Mouse (Mus musculus): Measurements from ENCODE around the gene Gm49366. TPM values are rescaled to one million over a fixed set of nuclear protein-coding genes. Genes with fewer than 3 reads are reported as not detected.
"Not testable (repeated sequence)": the region's sequence is repeated elsewhere in the genome, so short reads cannot be mapped to it uniquely, and the experiment has no call there.

Gene Gm49366
- polyA plus RNA-seq (2015; fragmentation: Nextera tagmentation; extraction: Ambion mirVana) = not detected in 2 replicates

DNA sequence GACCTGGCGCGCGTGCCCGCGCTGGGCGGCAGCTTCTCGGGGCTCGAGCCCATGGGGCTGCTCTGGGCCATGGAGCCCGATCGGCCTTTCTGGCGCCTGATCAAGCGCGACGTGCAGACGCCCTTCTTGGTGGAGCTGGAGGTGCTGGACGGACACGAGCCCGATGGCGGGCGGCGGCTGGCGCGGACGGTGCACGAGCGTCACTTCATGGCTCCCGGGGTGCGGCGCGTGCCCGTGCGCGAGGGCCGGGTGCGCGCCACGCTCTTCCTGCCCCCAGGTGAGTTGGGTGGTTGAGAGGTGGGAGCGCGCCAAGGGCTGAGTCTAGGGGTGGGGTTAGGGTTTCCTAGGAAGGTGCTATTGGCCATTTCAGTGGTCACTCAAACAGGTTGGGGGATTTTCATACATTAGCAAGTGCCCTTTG is at the start of gene Gm49366:
TSS of gene Gm49366 (plus strand) at position 245 of the 421 bp plus-strand sequence.
- Histone ChIP-seq H3K4me2 (peak within 1 kb of the TSS; percentile 67), H3K4me3 (peak within 1 kb of the TSS; percentile 46), H3K9ac (0 out of 2 replicates have a peak within 1 kb of the TSS, but pooled peaks have one; percentile 20)
- not testable (repeated sequence) for H3K4me1 ChIP-seq, H3K9me3 ChIP-seq, H3K27me3 ChIP-seq, H3K27ac ChIP-seq, H3K36me3 ChIP-seq
- WGBS = 1% methylated on average over 39 of the region's 39 CpGs
- ATAC-seq (ENCODE audit: insufficient number of reproducible peaks, low FRiP score, low TSS enrichment, low read depth) = 0 out of 2 replicates have a peak, but pooled peaks have one; percentile 24

DNA sequence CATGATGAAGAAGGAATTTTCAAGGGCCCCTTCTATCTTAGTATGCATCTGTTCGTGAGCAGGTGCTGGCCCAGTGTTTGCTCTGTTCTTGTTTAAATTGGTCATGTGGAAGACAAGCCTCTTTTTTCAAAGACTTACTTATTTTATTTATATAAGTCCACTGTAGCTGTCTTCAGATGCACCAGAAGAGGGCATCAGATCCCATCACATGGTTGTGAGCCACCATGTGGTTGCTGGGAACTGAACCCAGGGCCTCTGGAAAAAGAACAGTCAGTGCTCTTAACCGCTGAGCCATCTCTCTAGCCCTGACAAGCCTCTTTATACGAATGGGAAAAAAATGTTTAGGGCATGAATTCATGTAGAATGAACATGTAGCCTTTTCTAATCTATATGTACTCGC is 49.4 kb upstream of the Gm49366 start:
- Histone ChIP-seq H3K9ac (no peak overlapping the region), H3K36me3 (0 out of 2 replicates have a peak, but pooled peaks cover 7% of the 10 kb centered on the region), H3K4me2 (no peak overlapping the region), H3K4me3 (no peak overlapping the region), H3K9me3 (no peaks in the 10 kb centered on the region), H3K27me3 (no peaks in the 10 kb centered on the region), H3K4me1 (peaks cover 5% of the 10 kb centered on the region), H3K27ac (no peak overlapping the region)
- no peak for ATAC-seq (ENCODE audit: insufficient number of reproducible peaks, low FRiP score, low TSS enrichment, low read depth)
- 95% methylated on average over 4 of the region's 4 CpGs for WGBS

DNA sequence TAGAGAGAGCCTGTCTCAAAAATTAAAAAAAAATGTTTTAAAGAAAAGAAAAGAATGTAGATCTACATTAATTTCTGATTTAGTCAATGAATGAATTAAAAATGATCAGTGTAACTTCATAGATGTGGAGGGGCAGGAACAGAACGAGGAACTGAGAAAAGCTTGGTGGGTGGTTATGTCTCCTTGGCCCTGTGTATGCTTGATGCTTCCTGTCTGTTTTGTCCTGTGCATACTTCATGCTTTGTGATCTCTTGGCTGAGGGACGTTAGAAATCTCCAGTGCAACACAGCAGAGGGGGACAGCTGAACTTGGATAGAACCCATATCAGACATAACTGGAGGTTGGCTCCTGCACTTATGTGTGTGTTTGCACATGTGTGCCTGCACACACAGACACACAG is 41.5 kb upstream of the Gm49366 start:
- no peak overlapping the region for H3K4me2 ChIP-seq
- ATAC-seq (ENCODE audit: insufficient number of reproducible peaks, low FRiP score, low TSS enrichment, low read depth) = no peak
- H3K27me3 ChIP-seq = no peaks in the 10 kb centered on the region
- H3K4me3 ChIP-seq = no peak overlapping the region
- no peaks in the 10 kb centered on the region for H3K9me3 ChIP-seq
- 0 out of 2 replicates have a peak, but pooled peaks cover 4% of the 10 kb centered on the region for H3K4me1 ChIP-seq
- 62% methylated on average over 2 of the region's 2 CpGs for WGBS
- no peak overlapping the region for H3K9ac ChIP-seq
- H3K36me3 ChIP-seq = 0 out of 2 replicates have a peak, but pooled peaks cover 4% of the 10 kb centered on the region
- no peak overlapping the region for H3K27ac ChIP-seq

DNA sequence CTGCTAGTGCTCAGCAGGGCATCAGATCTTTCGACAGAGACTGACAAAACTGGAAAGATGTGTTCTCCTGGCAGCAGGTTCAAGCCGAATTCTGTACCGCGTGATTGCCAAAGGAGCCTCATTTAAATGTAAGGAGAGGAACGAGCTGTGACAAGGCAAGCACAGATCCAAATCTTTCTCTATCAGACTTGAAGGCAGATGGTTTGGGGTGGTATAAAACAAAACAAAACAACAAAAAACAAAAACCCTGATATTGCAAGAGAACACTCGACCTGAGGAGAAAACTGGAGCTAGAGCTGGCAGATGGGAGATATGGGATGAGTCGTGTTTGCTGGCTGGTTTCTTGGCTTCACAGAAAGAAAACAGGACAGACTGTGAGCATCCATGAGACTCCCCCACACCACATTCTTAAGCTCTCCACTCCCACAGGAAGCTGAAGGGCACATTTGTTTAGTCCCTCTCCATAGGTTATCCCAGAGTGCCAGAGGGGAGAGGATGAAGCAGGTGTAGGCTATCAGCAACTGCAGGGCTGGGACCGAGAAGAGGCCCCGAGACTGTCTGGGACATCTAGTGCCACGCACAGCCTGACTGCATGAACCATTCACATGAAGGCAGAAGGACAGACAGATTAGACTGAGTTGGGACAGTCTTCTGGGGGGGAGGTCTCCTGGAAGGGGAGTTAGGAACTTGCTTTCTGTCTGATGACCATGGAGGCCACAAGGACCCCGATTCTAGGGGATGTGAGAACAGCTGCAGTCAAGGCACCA is 40.2 kb upstream of the Gm49366 start:
- 63% methylated on average over 11 of the region's 11 CpGs for WGBS
- Histone ChIP-seq H3K4me1 (0 out of 2 replicates have a peak, but pooled peaks cover 4% of the 10 kb centered on the region), H3K27me3 (no peaks in the 10 kb centered on the region), H3K4me3 (no peak overlapping the region), H3K4me2 (no peak overlapping the region), H3K9ac (no peak overlapping the region), H3K36me3 (no peaks in the 10 kb centered on the region), H3K9me3 (no peaks in the 10 kb centered on the region), H3K27ac (peak overlapping the region; percentile 69)
- no peak for ATAC-seq (ENCODE audit: insufficient number of reproducible peaks, low FRiP score, low TSS enrichment, low read depth)

DNA sequence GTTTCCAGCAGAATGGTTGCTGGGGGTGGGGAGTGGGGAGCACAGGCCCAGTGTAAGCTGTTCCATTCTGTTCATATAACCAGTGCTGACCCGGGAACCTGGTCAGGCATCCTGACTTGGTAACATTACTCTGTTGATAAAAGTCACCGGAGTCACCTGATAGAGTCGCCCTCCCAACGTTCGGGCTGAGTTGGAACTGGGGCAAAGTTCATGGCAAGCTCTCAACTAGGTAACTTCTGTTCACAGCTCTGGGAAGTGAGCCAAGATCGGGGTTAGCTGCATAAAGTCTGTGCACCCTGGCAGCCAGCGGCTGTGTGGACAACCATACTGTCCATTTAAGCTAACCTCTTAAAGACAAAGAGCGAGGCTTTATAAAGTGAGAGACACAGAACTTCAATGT is 39.5 kb upstream of the Gm49366 start:
- not testable (repeated sequence) for H3K27ac ChIP-seq; H3K9me3 ChIP-seq; H3K27me3 ChIP-seq; H3K4me1 ChIP-seq; H3K9ac ChIP-seq; H3K4me3 ChIP-seq; ATAC-seq (ENCODE audit: insufficient number of reproducible peaks, low FRiP score, low TSS enrichment, low read depth); H3K36me3 ChIP-seq; H3K4me2 ChIP-seq
- WGBS = 49% methylated on average over 8 of the region's 8 CpGs

DNA sequence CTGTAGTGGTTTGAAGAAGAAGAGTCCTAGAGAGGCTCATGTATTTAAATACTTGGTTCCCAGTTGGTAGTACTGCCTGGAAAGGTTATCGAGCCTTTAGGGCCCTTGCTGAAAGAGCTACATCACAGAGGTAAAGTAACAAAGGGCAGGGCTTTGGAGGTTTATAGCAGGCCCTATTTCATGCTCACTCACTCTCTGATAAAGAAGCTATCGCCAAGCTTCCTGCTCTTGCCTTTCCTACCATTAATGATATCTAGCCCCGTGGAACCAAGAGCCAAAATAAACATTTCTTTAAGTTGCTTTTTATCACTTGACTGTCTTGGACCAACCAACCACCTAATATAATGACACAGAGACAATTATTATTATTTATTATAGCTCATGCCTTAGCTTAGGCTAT is 38.3 kb upstream of the Gm49366 start:
- no peak for ATAC-seq (ENCODE audit: insufficient number of reproducible peaks, low FRiP score, low TSS enrichment, low read depth)
- Histone ChIP-seq H3K9ac (no peak overlapping the region), H3K36me3 (no peaks in the 10 kb centered on the region), H3K9me3 (no peaks in the 10 kb centered on the region), H3K27ac (no peak overlapping the region), H3K4me2 (no peak overlapping the region), H3K4me3 (no peak overlapping the region), H3K4me1 (0 out of 2 replicates have a peak, but pooled peaks cover 4% of the 10 kb centered on the region), H3K27me3 (no peaks in the 10 kb centered on the region)
- 69% methylated on average over 3 of the region's 3 CpGs for WGBS

DNA sequence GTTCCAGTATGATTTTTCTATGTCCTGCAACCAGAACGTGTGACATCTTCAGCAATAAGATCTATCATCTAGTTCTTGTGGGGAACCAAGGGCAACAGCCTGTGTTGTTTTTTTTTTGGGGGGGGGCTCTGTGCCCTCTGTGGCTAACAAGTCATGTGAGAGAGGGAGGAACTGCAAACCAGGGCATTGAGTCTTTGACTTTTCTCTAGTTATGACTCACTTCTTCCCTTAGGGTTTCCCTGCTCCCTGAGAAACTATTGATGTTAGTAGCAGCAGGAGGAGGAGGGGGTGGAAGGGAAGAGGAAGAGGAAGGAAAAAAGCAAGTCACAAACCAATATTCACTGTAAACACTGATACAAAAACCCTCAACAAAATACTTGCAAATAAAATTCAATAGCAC is 34.9 kb upstream of the Gm49366 start:
- Histone ChIP-seq H3K4me1 (peaks cover 9% of the 10 kb centered on the region; the same call in 1 of the 2 replicates), H3K9ac (no peak overlapping the region), H3K4me3 (no peak overlapping the region), H3K4me2 (no peak overlapping the region), H3K36me3 (no peaks in the 10 kb centered on the region), H3K9me3 (no peaks in the 10 kb centered on the region), H3K27ac (no peak overlapping the region), H3K27me3 (no peaks in the 10 kb centered on the region)
- 70% methylated on average over 1 of the region's 1 CpGs for WGBS
- ATAC-seq (ENCODE audit: insufficient number of reproducible peaks, low FRiP score, low TSS enrichment, low read depth) = no peak

DNA sequence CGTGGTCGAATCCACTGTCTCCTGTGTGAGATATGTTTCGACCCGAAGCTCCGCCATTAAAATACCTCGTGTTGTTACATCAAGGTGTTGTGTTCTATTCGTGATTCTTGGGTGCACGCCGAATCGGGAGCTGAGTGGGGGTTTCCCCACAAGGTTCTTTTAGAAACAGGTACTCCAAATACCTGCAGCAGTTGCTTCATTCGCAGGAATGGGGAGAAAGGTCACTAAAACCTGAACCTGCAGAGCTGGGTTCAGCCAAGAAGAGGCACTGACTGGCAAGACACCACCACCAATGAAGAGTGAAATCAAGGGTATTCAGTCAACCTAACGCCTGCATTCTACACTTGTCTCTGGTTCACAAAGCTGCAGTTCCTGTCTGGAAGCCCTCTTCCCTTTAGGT is 30.5 kb upstream of the Gm49366 start:
- no peaks in the 10 kb centered on the region for H3K27me3 ChIP-seq
- no peak overlapping the region; the same call in 1 of the 2 replicates for H3K27ac ChIP-seq
- H3K36me3 ChIP-seq = no peaks in the 10 kb centered on the region
- H3K4me3 ChIP-seq = no peak overlapping the region
- H3K9me3 ChIP-seq = no peaks in the 10 kb centered on the region
- WGBS = 86% methylated on average over 12 of the region's 12 CpGs
- peaks cover 16% of the 10 kb centered on the region for H3K4me1 ChIP-seq
- no peak for ATAC-seq (ENCODE audit: insufficient number of reproducible peaks, low FRiP score, low TSS enrichment, low read depth)
- no peak overlapping the region for H3K9ac ChIP-seq
- H3K4me2 ChIP-seq = no peak overlapping the region

DNA sequence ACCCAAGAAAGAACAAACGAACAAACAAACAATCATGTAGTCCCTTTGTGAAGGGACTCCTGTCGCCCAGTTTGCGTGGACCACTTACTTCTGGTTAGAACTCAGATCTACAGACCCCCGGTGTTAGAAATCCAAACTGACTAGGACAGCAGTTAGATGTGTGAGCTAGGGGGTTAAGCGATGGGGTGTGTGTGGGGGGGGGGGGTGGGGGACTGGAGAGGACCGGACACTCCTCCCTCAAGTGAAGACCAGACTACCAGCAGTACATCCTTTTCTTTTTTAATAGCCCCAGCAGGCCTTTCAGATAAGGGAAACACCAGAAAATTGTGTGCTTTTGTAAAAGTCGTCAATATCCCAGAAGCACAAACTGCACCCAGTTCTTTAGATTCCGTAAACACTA is 30.0 kb upstream of the Gm49366 start:
- ATAC-seq (ENCODE audit: insufficient number of reproducible peaks, low FRiP score, low TSS enrichment, low read depth) = no peak
- H3K4me1 ChIP-seq = peaks cover 16% of the 10 kb centered on the region
- H3K27ac ChIP-seq = peak overlapping the region; percentile 75
- peak overlapping the region; percentile 52 for H3K4me2 ChIP-seq
- H3K9me3 ChIP-seq = no peaks in the 10 kb centered on the region
- H3K36me3 ChIP-seq = 0 out of 2 replicates have a peak, but pooled peaks cover 2% of the 10 kb centered on the region
- peak overlapping the region; percentile 52 for H3K4me3 ChIP-seq
- 62% methylated on average over 8 of the region's 8 CpGs for WGBS
- no peaks in the 10 kb centered on the region for H3K27me3 ChIP-seq
- no peak overlapping the region for H3K9ac ChIP-seq

DNA sequence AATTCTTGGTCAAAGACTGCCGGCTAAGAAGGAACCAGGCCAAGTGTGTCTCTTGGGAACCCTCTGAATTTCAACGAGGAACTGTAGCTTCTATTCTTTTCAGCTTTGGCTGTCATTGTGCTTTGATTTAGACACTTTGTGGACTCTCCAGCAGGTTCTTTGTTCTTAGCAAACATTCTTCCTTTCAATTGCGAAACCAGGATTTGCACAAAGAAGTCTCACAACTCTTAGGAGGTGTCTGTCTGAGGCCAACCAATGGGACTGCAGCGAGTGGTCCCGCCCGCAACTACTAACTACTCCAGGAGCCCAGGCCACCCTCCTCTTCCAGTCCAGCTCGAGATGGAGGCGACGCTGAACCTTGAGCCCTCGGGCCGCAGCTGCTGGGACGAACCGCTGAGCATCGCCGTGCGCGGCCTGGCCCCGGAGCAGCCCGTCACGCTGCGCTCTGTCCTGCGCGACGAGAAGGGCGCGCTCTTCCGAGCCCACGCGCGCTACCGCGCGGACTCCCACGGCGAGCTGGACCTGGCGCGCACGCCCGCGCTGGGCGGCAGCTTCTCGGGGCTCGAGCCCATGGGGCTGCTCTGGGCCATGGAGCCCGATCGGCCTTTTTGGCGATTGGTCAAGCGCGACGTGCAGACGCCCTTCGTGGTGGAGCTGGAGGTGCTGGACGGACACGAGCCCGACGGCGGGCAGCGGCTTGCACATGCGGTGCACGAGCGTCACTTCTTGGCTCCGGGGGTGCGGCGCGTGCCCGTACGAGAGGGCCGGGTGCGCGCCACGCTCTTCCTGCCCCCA is 29.4 kb upstream of the Gm49366 start, which contains the start of gene Acot1:
TSS of gene Acot1 (plus strand) at position 320 of the 795 bp plus-strand sequence.
- peak within 1 kb of the TSS; percentile 52 for H3K4me3 ChIP-seq
- H3K9me3 ChIP-seq, H3K27me3 ChIP-seq, H3K36me3 ChIP-seq: not testable (repeated sequence)
- 1% methylated on average over 63 of the region's 70 CpGs for WGBS
- ATAC-seq (ENCODE audit: insufficient number of reproducible peaks, low FRiP score, low TSS enrichment, low read depth) = peak; percentile 89
- H3K27ac ChIP-seq = peak within 1 kb of the TSS; percentile 75
- H3K4me2 ChIP-seq = peak within 1 kb of the TSS; percentile 52
- H3K9ac ChIP-seq = peak within 1 kb of the TSS; percentile 40
- peaks cover 16% of the 10 kb centered on the region for H3K4me1 ChIP-seq

DNA sequence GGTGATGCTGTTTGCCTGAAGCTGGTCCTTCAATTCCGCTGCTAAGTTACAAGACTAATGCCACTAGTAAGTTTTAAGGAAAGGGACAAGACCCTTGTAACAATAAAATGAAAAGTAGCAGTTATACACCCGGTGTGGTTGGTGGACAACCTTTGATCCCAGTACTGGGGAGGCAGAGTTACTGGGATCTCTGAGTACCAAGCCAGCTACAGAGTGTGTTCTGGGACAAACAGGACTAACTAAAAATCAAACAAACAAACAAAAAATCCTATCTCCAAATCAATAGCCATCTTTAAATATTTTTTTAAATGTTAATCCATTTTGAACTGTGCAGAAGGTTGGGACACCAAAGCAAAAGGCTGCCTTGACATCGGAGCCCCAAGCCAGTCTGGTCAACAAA is 28.5 kb upstream of the Gm49366 start:
- no peak for ATAC-seq (ENCODE audit: insufficient number of reproducible peaks, low FRiP score, low TSS enrichment, low read depth)
- peak overlapping the region; percentile 52 for H3K4me3 ChIP-seq
- 71% methylated on average over 3 of the region's 3 CpGs for WGBS
- H3K4me1 ChIP-seq = peaks cover 16% of the 10 kb centered on the region
- H3K27me3 ChIP-seq = no peaks in the 10 kb centered on the region
- H3K36me3 ChIP-seq = peaks cover 3% of the 10 kb centered on the region; the same call in 1 of the 2 replicates
- no peak overlapping the region for H3K9ac ChIP-seq
- peak overlapping the region; percentile 52 for H3K4me2 ChIP-seq
- no peak overlapping the region for H3K27ac ChIP-seq
- no peaks in the 10 kb centered on the region for H3K9me3 ChIP-seq

Measured in limb, embryonic 15.5 days (tissue).